Mouse (Mus musculus): ENCODE measurements at regions not wholly inside any gene's neighbourhood (a gene's known extent, or its start where the extent isn't known, plus 50 kb on each side); places are given as distances from the start of the nearest gene placed in this dataset.

DNA sequence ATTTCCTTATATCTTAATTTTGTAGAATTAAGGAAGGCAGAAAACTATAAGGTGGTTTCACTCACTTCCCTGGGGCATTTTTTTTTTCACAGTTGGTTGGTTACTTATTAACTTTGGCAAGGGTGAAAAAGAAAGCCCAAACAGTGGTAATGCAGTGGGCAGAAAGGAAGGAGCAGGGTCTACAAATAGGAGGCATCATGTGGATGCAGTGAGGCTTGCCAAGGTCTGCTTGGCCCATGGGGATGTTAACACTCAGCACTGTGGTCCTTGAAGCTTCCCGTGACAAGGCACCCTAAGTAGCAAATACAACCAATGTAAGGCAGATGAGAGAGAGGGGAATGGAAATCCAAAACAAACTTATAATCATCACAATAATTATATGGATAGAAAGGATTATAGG, 1577.5 kb downstream of the Efna5 start:
- TF ChIP-seq EP300 (IDR thresholded peaks at IDR 0.05; ENCODE audit: low read depth) (no peak), CTCF (IDR thresholded peaks at IDR 0.05; ENCODE audit: low read depth) (no peak)
